Comparison of ENCODE assay signal across 21 mouse cellular contexts in genomic region chr11:52552860-52553259, GRCm38 (mm10).
"Had no signal": no experiment of that assay in that cellular context is flagged by ENCODE, and none has a peak within 500 bp of the region (broad histone marks: within the 10 kb centered on the region; RNA-seq: fewer than 3 reads in every experiment).

No protein-coding gene starts in this region.

- DNase-seq: cerebellum, adult 8-10 months; cerebellum, adult 9-10 months; cerebellum, adult 9-11 months; cerebellum, postnatal 10 days; cerebellum, postnatal 14 days; cerebellum, postnatal 25 days; cerebellum, postnatal 36 days; embryo, embryonic 11 days; forebrain, postnatal 0 days; gastrocnemius, adult 2 months; gastrocnemius, postnatal 10 days; gastrocnemius, postnatal 14 days; gastrocnemius, postnatal 25 days; gastrocnemius, postnatal 36 days; heart, adult 11 months; heart, adult 18-20 months; heart, adult 2 months had no signal

- ATAC-seq: forebrain, embryonic 13.5 days; forebrain, embryonic 14.5 days; forebrain, embryonic 15.5 days; forebrain, embryonic 16.5 days; forebrain, postnatal 0 days had no signal
